In the genomic region with DNA sequence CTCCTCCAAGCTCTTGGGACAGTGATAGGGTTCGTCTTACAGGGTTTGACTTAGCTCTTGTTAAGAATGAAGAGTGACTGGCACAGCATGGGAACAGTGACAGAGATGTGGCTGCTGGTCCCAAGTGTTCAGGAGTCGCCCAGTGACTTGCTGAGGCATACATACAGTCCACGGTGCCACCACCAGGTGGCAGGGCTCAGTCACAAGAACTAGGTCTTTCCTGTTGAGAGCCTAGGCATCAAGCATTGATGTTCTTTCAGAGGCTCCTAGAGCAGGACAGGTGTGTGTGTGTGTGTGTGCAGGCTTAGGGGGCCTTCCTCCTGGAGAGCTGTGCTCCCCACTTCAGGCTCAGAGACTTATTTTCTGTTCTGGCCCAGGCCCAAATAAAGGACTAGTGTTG, we compare ENCODE assay signal across 7 mouse cellular contexts. TPM values are rescaled to one million over a fixed set of nuclear protein-coding genes. Genes with fewer than 3 reads are reported as not detected.
DNase-seq lines count a peak whose midpoint lies in the region; ATAC-seq lines count a peak whose summit lies in the region.

No protein-coding gene starts in this region.

- ATAC-seq in common myeloid progenitor, adult 5-6 weeks (replicated peaks; ENCODE audit: low read depth, poor library complexity, severe bottlenecking), result peak; percentile 87
- ATAC-seq in inflammation-experienced regulatory T-cells, adult 6 months, result peak; percentile 60

- DNase-seq in adrenal gland, adult (ENCODE audit: inconsistent age in 2 of 2, low spot score in 1 of 2), result peak; percentile 67 to 90
- DNase-seq in gastrocnemius, adult 18-20 months (ENCODE audit: low spot score), result peak; percentile 72
- peak; percentile 82 to 83 for DNase-seq in left cerebral cortex, adult 8-10 months (ENCODE audit: low spot score in 2 of 2)
- DNase-seq in mesoderm, embryonic 11.5 days (ENCODE audit: low read depth, low spot score), result peak; percentile 81
- DNase-seq in spleen, adult 18-20 months, result peak; percentile 47 to 78

RNA-seq across cellular contexts. Expression of a gene that starts 8.0 kb away (rescaled TPM):
- total RNA-seq in common myeloid progenitor, adult 5-6 weeks (2017), result 22.9 and 26.5 TPM in 2 replicates
- total RNA-seq in gastrocnemius, adult 18-20 months (2021), result 1 to 10 TPM; 1.8 to 1.9 TPM
- polyA plus RNA-seq in inflammation-experienced regulatory T-cells, adult 6 months (2017; shearing (Covaris generic)), result 10 to 100 TPM in 1 of 3 experiments, 1 to 10 TPM in 2; 3.6 to 21.4 (median 4.8) TPM
- 10 to 100 TPM; 14.6 to 18.3 (median 16.7) TPM for total RNA-seq in left cerebral cortex, adult 8-10 months (2022)

RNA-seq across cellular contexts. Expression of a gene that starts 40.4 kb away (rescaled TPM):
- total RNA-seq in common myeloid progenitor, adult 5-6 weeks (2017), result 76.9 and 90.2 TPM in 2 replicates
- total RNA-seq in gastrocnemius, adult 18-20 months (2021), result 100 to 1,000 TPM; 206 to 228 TPM
- polyA plus RNA-seq in inflammation-experienced regulatory T-cells, adult 6 months (2017; shearing (Covaris generic)), result 10 to 100 TPM; 40.5 to 69.7 (median 54.7) TPM
- 100 to 1,000 TPM; 136 to 146 (median 141) TPM for total RNA-seq in left cerebral cortex, adult 8-10 months (2022)

Comparison
In these comparisons a context has a peak if more than half of its experiments do, and no peak if none do; other contexts are left out.
1. Peak in every context shown above with its lines: DNase-seq and ATAC-seq.